Mouse (Mus musculus): ENCODE measurements at regions not wholly inside any gene's neighbourhood (a gene's known extent, or its start where the extent isn't known, plus 50 kb on each side); places are given as distances from the start of the nearest gene placed in this dataset.
A peak's percentile ranks its signal among the peaks of the same experiment; 100 is the strongest.

DNA sequence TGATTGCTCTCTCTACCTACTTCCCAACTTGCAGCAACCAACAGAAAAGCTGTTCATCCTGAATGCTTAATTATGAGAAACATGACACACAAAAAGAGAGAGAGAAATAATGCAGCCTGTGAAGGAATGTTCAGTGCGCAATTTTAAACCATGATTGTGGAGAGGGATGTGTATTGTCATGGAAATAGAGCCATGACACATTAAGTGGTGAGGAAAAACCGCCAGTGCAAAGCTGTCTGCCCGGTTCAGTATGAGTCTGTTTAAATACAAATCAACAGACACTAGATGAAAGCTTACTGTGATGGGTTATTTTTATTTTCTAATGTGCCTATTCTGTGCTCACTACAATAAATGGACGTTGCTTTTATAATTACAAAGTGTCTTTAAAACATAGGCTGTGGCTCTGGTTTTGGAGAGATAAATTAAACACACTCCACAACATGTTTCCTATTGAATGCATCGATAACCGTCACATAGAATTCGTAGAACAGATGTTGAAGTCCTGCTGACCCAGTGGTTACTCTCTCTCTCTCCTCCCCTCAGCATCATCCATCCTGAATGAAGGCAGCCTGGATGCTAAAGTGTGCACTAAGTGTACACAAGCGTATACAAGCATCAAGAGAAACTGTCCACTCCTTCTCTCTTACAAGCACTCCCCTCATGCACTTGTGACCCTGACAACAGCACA lies 374.7 kb upstream of the Slco3a1 start:
- TF ChIP-seq GATA1 (IDR thresholded peaks at IDR 0.05; ENCODE audit: low read length) = no peak

GRCm38 (mm10) chr7:74928226-74928927 lies 373.8 kb upstream of the Slco3a1 start:
- TF ChIP-seq GATA1 (IDR thresholded peaks at IDR 0.05; ENCODE audit: low read length) = peak; percentile 98

DNA sequence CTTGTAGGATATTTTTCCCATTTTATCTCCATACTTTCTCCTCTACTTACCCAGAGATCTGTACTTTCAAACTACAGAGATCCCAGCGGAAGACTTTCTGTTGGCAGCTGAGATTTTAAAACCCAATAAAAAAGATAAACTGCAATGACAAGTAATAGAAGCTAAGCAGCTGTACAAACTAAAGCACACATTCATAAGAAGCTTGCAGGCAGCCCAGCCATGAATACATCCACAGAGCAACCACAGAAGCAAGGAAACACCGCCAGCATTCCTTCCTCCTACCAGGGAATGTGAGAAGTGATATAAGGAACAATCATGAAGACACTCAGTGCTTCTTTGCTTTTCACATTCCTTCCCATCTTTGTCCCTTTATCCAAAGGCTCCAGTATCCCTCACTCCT lies 372.1 kb upstream of the Slco3a1 start:
- TF ChIP-seq GATA1 (IDR thresholded peaks at IDR 0.05; ENCODE audit: low read length) = no peak

GRCm38 (mm10) chr7:74924156-74924555 lies 369.6 kb upstream of the Slco3a1 start:
- no peak for TF ChIP-seq GATA1 (IDR thresholded peaks at IDR 0.05; ENCODE audit: low read length)

DNA sequence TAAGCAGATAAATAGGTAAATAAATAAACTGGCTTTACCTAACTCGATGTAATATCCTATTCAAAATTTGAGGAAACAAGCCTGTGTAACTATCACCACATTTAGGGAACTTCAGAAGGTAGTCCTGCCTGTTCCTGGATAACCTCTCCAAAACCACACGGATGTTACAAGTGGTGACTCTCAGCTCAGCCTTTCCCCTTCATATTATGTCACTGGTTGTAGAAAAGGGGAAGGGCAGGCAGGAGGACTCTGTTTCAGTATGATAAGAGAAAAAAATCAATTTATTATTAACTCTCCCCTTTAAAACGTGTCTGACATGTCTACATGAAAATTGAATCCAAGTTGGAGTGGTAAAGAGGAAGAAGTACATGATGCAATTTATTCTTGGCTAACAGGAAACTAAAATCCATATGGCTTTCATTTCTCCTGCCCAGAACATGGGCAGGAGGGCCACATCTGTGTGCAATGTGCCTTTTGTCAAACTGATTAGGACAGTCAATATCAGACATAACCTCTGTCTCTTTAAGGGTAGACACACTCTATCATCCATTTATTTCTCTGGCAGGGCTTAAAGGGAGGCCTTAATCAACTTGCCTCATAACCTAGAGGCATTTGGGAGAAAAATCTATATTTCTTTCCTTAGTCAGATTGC lies 353.9 kb upstream of the Slco3a1 start:
- TF ChIP-seq GATA1 (IDR thresholded peaks at IDR 0.05; ENCODE audit: low read length) = no peak

GRCm38 (mm10) chr7:74907391-74907790 lies 352.8 kb upstream of the Slco3a1 start:
- no peak for TF ChIP-seq GATA1 (IDR thresholded peaks at IDR 0.05; ENCODE audit: low read length)

DNA sequence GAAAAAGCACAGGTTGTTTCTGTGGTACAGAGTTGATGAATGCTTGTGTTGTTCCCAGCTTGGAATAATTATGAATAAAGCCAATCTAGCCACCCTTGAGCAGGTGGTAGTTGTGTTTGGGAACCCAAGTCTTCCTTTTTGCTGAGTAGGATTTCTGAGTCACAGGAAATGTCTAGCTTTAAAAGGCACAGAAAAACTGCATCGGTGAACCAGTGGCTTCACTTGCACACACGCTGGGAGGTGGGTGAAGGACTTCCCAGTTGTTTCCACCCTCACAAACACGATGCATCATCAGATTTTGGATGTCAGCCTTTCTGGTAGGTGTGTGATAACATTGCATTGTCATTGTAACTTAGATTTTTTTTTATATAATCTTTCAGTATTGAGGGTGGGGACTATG lies 322.9 kb upstream of the Slco3a1 start:
- TF ChIP-seq GATA1 (IDR thresholded peaks at IDR 0.05; ENCODE audit: low read length) = no peak

DNA sequence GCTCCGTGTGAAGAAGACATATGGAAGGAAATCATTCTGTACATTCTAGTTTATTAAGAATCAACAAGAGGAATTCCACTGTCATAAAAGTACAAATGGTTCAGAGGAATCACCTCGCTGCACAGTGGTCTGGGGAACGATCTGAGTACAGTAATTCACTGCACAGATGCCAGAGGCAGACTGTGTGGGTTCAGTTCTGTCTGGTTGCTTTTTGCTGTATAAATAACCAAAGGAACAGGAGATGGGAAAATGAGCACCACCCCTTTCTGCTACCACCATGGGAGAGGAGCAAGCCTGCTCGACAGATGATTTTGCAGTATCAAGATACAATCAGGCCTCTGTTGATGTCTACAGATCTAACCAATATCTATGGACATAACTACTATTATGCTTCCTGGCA lies 322.1 kb upstream of the Slco3a1 start:
- no peak for TF ChIP-seq GATA1 (IDR thresholded peaks at IDR 0.05; ENCODE audit: low read length)

- TF ChIP-seq GATA1 (IDR thresholded peaks at IDR 0.05; ENCODE audit: low read length) = no peak
These were observed 315.7 kb upstream of the Slco3a1 start for GRCm38 (mm10) chr7:74870250-74870649.

GRCm38 (mm10) chr7:74862727-74863126 lies 308.1 kb upstream of the Slco3a1 start:
- peak; percentile 4 for TF ChIP-seq GATA1 (IDR thresholded peaks at IDR 0.05; ENCODE audit: low read length)

DNA sequence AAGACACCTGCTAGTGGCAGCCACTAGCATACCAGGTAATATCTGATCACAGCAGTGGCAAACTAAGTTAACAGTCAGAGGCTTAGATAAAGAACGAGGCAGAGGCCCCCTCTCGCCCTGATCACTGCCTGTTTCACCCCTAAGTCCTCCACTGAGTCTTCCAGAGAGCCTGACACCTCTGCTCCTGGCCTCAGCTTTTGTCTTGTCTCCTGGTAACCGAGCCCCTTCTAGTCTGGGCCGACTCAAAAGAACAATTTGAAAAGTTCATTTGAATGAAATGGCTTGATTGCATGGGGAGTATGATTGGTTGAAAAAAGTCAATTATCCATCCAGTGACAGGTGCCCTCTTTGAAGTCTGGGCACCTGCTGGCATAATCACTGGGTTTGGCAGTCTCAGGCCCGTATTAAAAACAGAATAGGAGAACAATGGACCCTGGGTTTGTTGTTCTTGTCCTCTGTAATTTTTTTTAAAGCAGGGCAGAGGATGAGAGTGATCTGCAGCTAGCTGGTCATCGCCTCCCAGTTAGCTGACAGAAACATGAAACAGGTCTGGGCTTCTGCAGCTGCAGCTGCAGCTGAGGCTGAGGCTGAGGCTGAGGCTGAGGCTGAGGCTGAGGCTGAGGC lies 289.8 kb upstream of the Slco3a1 start:
- no peak for TF ChIP-seq GATA1 (IDR thresholded peaks at IDR 0.05; ENCODE audit: low read length)

- TF ChIP-seq GATA1 (IDR thresholded peaks at IDR 0.05; ENCODE audit: low read length) = no peak
These were observed 268.7 kb upstream of the Slco3a1 start for GRCm38 (mm10) chr7:74823286-74823685.

DNA sequence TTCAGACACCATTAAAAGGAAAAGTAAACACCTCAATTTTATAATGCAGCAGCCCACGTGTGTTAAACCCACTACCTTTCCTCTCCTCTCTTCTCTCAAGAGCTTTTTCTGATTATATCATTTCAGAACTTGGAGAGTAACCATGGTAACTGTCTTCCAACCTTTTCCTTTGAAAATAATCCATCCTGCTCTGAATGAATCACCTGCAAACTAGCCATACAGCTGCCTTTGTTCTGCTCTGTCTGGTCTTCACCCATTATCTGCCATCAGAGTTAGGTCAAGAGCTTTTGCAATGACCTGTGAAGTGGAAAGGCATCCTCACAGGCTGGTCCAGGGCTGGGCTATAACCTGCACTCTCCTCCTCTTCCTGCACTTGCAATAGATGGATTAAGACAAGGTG lies 238.7 kb upstream of the Slco3a1 start:
- no peak for TF ChIP-seq GATA1 (IDR thresholded peaks at IDR 0.05; ENCODE audit: low read length)

DNA sequence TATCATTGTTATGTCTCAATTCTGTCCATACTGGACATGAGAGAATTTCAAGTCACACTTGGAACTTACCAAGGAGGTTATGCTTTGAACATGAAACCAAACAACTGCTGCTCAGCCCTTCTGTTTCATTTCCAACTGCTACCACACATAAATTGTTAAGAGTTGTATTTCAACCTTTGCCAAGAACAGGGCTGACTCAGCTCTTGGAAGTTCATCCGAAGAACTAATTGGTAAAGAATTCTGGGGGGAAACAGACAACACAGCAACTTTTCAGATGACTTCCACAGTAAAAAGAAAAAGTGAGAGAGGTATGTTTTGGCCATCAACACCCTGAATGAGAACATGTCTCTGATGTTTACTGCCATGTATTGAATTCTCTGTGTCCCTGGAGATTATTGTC lies 234.1 kb upstream of the Slco3a1 start:
- TF ChIP-seq GATA1 (IDR thresholded peaks at IDR 0.05; ENCODE audit: low read length) = no peak

DNA sequence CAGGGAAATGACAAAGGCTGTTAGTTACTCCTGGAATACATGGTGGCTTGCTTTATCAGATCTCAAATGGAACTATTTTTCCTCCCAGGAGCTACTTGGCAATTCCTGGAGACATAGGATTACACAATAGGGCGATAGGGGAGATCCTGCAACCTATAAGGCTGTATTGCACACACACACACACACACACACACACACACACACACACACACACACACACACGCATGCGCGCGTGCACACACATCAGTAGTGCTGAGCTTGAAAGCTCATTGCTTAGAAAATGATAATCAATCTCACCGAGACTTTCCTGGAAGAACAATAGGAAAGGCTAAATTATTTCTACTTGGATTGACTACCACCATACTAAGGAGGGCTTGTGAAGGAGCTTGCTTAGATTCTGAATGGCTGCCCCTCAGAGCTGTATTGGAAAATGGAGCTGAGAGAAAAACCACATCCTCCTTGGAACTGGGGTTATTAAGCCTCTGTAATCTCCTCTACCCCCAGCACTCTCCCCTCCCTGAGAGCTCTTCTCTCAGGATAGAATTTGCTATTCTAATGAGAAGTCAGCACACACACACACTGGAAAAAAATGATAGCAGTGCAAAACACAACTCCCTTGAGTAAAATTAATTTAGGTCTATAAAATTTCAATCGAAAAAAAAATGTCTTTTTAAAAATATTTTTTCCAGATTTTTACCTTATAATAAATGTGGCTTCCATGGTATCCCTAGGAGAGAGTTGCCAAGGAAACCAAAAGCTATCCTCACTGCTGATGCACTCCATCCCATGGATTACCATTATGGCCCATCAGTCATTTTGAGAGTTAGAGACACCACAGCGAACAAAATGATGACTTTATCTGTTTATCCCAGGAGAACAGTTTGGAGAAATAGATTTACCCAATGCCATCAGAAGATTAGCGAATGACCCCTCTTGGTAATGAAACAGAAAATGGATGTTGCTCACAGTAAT lies 217.1 kb upstream of the Slco3a1 start:
- no peak for TF ChIP-seq GATA1 (IDR thresholded peaks at IDR 0.05; ENCODE audit: low read length)
